Comparison of ENCODE assay signal across 8 mouse cellular contexts in the genomic region with DNA sequence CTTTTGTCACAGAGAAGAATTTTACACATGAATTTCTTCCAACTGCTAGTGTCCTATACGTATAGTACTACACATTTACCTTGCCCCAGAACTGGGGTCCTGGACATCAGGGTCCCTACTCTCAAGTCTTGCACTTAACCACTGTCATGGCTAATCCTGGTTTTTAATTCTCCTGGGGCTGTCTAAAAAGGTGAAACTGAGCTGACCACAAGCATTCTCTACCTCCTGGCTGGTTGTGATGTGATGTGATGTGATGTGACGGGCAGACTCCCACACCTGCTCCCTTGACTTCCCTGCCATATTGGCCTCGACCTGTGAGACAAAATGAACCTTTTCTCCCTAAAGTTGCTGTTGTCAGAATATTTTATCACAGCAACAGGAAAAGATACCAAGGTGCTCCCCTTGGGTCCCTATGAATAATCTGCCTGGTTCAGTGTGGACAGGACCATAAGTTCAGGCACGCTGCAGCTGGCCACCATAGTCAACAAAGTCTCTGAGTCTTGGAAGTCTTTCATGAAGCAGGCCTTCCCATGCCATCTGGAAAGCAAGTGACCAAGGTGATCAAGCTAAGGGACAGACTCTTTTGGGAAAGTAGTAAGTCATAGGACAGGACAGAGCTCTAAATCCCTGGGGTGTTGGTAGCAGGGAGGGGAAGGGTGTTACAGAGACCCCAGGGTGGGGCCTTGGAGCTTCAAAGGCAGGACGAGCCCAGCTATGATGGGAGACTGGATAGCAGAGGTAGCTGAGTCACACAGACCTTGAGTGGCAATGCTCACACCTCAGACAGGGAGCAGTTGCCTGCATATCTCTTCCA. TPM values are rescaled to one million over a fixed set of nuclear protein-coding genes. Genes with fewer than 3 reads are reported as not detected.
DNase-seq lines count a peak whose midpoint lies in the region; ATAC-seq and TF ChIP-seq lines count a peak whose summit lies in the region.

No protein-coding gene starts in this region.

- peak overlapping the region; percentile 39 for H3K4me2 ChIP-seq in CH12.LX (ENCODE audit: insufficient read depth, low read depth, poor library complexity, severe bottlenecking)
- peak overlapping the region; percentile 37 for H3K4me2 ChIP-seq in forebrain, embryonic 14.5 days (ENCODE audit: low read length)
- peak overlapping the region; percentile 72 for H3K4me2 ChIP-seq in liver, embryonic 12.5 days

- H3K4me3 ChIP-seq in CH12.LX (replicated peaks in 1 of 3; ENCODE audit: low read depth in 2 of 3, low read length in 2 of 3, poor library complexity in 1 of 3) = peak overlapping the region in 2 of 3 experiments; percentile 12 to 26
- peak overlapping the region; percentile 89; the same call in 1 of the 2 replicates for H3K4me3 ChIP-seq in forebrain, embryonic 14.5 days (ENCODE audit: low read depth, low read length)
- peak overlapping the region; percentile 80 for H3K4me3 ChIP-seq in liver, embryonic 12.5 days

- peak; percentile 15 to 29 for DNase-seq in adrenal gland, postnatal 36 days
- no peak for DNase-seq in adrenal gland, adult 2 months
- peak; percentile 17 for DNase-seq in CH12.LX (ENCODE audit: extremely low read depth)
- no peak for DNase-seq in forebrain, embryonic 14.5 days (ENCODE audit: low spot score)
- DNase-seq in left cerebral cortex, adult 8-10 months (ENCODE audit: low spot score in 2 of 2) = no peak
- DNase-seq in adrenal gland, adult 8-10 months = no peak

- dilution Hi-C loops in CH12.LX (cut with MboI; ENCODE audit: extremely low pct_ligation_motif_present, extremely low pct_unique_long_range_greater_than_20kb, low sequenced_read_pairs) = no loop called here

- H3K36me3 ChIP-seq in CH12.LX (replicated peaks in 1 of 2; ENCODE audit: control insufficient read depth in 1 of 2, insufficient read depth in 1 of 2, low read length in 1 of 2) = peaks cover 0 to 4% of the 10 kb centered on the region in 2 experiments
- H3K36me3 ChIP-seq in forebrain, embryonic 14.5 days (ENCODE audit: control insufficient read depth, insufficient read depth, low read length) = no peaks in the 10 kb centered on the region
- H3K36me3 ChIP-seq in liver, embryonic 12.5 days = peaks cover 2% of the 10 kb centered on the region; the same call in 1 of the 2 replicates

- 77% methylated on average over 5 of the region's 5 CpGs for WGBS in forebrain, embryonic 14.5 days
- WGBS in liver, embryonic 12.5 days (ENCODE audit: insufficient replicate concordance) = 58% methylated on average over 5 of the region's 5 CpGs

- H3K9ac ChIP-seq in CH12.LX (ENCODE audit: insufficient read depth, low read depth) = no peak overlapping the region
- H3K9ac ChIP-seq in forebrain, embryonic 14.5 days (ENCODE audit: low read length) = no peak overlapping the region
- H3K9ac ChIP-seq in liver, embryonic 12.5 days = peak overlapping the region; percentile 94

- no peak for TF ChIP-seq POLR2A in CH12.LX (IDR thresholded peaks at IDR 0.05; ENCODE audit: low read depth, low read length)

- no peak for ATAC-seq in forebrain, embryonic 14.5 days
- ATAC-seq in liver, embryonic 12.5 days = no peak
- ATAC-seq in granulocyte monocyte progenitor cell, adult 5-6 weeks (replicated peaks; ENCODE audit: poor library complexity, severe bottlenecking) = no peak

- H3K79me2 ChIP-seq in CH12.LX (replicated peaks; ENCODE audit: control insufficient read depth, extremely low read depth, insufficient read depth, poor library complexity, severe bottlenecking) = peaks cover 35% of the 10 kb centered on the region

- TF ChIP-seq RAD21 in CH12.LX (IDR thresholded peaks at IDR 0.05; ENCODE audit: low read depth, low read length) = no peak

- in situ Hi-C loops in CH12.LX (cut with MboI; ENCODE audit: low pct_ligation_motif_present, low pct_unique_long_range_greater_than_20kb, low sequenced_read_pairs) = no loop called here

- TF ChIP-seq EP300 in CH12.LX (IDR thresholded peaks at IDR 0.05; ENCODE audit: low read length) = no peak

- peaks cover 0 to 33% of the 10 kb centered on the region in 2 experiments; a peak in 2 of 4 replicates for H3K4me1 ChIP-seq in CH12.LX (ENCODE audit: control insufficient read depth in 1 of 2, insufficient read depth in 2 of 2)
- H3K4me1 ChIP-seq in forebrain, embryonic 14.5 days (ENCODE audit: control insufficient read depth, insufficient read depth, low read length) = peaks cover 16% of the 10 kb centered on the region
- peaks cover 44% of the 10 kb centered on the region for H3K4me1 ChIP-seq in liver, embryonic 12.5 days

- H3K27me3 ChIP-seq in CH12.LX (replicated peaks) = no peaks in the 10 kb centered on the region
- no peaks in the 10 kb centered on the region for H3K27me3 ChIP-seq in forebrain, embryonic 14.5 days (replicated peaks; ENCODE audit: control insufficient read depth, insufficient read depth, low read length)
- no peaks in the 10 kb centered on the region for H3K27me3 ChIP-seq in liver, embryonic 12.5 days (replicated peaks)

- H3K27ac ChIP-seq in CH12.LX (ENCODE audit: insufficient read depth, low read depth) = no peak overlapping the region
- H3K27ac ChIP-seq in forebrain, embryonic 14.5 days (ENCODE audit: low read depth, low read length) = peak overlapping the region; percentile 93
- H3K27ac ChIP-seq in liver, embryonic 12.5 days = peak overlapping the region; percentile 94

- peaks cover 2% of the 10 kb centered on the region for H3K9me3 ChIP-seq in CH12.LX (replicated peaks; ENCODE audit: low read length)
- H3K9me3 ChIP-seq in forebrain, embryonic 14.5 days (replicated peaks; ENCODE audit: control insufficient read depth, low read length) = no peaks in the 10 kb centered on the region
- no peaks in the 10 kb centered on the region for H3K9me3 ChIP-seq in liver, embryonic 12.5 days (replicated peaks)

- TF ChIP-seq CTCF in CH12.LX (conservative IDR thresholded peaks at IDR 0.05 in 1 of 2, IDR thresholded peaks at IDR 0.05 in 1 of 2; ENCODE audit: low read depth in 2 of 2, low read length in 2 of 2) = no peak

TF ChIP-seq in CH12.LX, 34 proteins besides CTCF, POLR2A, EP300 and RAD21:
- TF ChIP-seq MAFK (IDR thresholded peaks at IDR 0.05; ENCODE audit: insufficient replicate concordance, low read length) (no peak), ZNF384 (IDR thresholded peaks at IDR 0.05; ENCODE audit: low read depth, low read length) (no peak), USF2 (conservative IDR thresholded peaks at IDR 0.05; ENCODE audit: low read depth, low read length) (no peak)

RNA-seq across cellular contexts. Expression of gene Ppp6r3, which starts 1.1 kb away (rescaled TPM):
- 10 to 100 TPM; 92.7 to 98.6 TPM for total RNA-seq in adrenal gland, postnatal 36 days (2021)
- 100 to 1,000 TPM in 1 of 2 experiments, 10 to 100 TPM in 1; 83.9 to 117 TPM for total RNA-seq in adrenal gland, adult 2 months (2021)
- polyA plus RNA-seq in adrenal gland, adult 2 months (2012; rRNA removed) = 43.9 and 55.9 TPM in 2 replicates
- total RNA-seq in CH12.LX (2012; rRNA removed) (67.0 and 68.5 TPM in 2 replicates), CH12.LX (2014; rRNA removed) (94.6 and 104 TPM in 2 replicates)
- polyA plus RNA-seq in CH12.LX (2012; ENCODE audit: insufficient read length, low read depth) = 66.2 and 72.3 TPM in 2 replicates
- 59.9 and 62.4 TPM in 2 replicates for polyA plus RNA-seq in forebrain, embryonic 14.5 days (2014; fragmentation: Nextera tagmentation; extraction: Ambion mirVana)
- 35.8 and 37.3 TPM in 2 replicates for polyA plus RNA-seq in liver, embryonic 12.5 days (2016; fragmentation: Nextera tagmentation; extraction: Ambion mirVana)
- total RNA-seq in granulocyte monocyte progenitor cell, adult 5-6 weeks (2014; fragmentation: Nextera tagmentation) = 97.5 and 97.9 TPM in 2 replicates
- total RNA-seq in granulocyte monocyte progenitor cell, adult 5-6 weeks (2017) = 106 and 114 TPM in 2 replicates
- 10 to 100 TPM; 71.6 to 80.7 (median 78.8) TPM for total RNA-seq in left cerebral cortex, adult 8-10 months (2022)
- total RNA-seq in adrenal gland, adult 8-10 months (2022) = 100 to 1,000 TPM in 3 of 4 experiments, 10 to 100 TPM in 1; 85.3 to 110 (median 106) TPM

Comparison
In these comparisons a context has a peak if more than half of its experiments do, and no peak if none do; other contexts are left out.
1. DNase-seq: peak in adrenal gland, postnatal 36 days (2 of 2) and CH12.LX (single experiment); none in adrenal gland, adult 2 months (single experiment), forebrain, embryonic 14.5 days (single experiment), left cerebral cortex, adult 8-10 months (0 of 2) and adrenal gland, adult 8-10 months (single experiment).
2. H3K4me3 ChIP-seq: peak in every context shown above with its lines; median percentile 89 in forebrain, embryonic 14.5 days; 80 in liver, embryonic 12.5 days; 19 in CH12.LX.
3. Peak in every context shown above with its lines, with median percentiles within 50 percentile points of each other: H3K4me2 ChIP-seq.